Mouse (Mus musculus) layer of hippocampus, adult 9-11 months (tissue): ENCODE results near the gene Dyrk1b.
"Not testable (repeated sequence)": the region's sequence is repeated elsewhere in the genome, so short reads cannot be mapped to it uniquely, and the experiment has no call there.

ENCODE experiments used
- DNase-seq: peaks from one replicate; pipeline ENCODE4 v3.0.0; 2022

Dyrk1b gene

DNA sequence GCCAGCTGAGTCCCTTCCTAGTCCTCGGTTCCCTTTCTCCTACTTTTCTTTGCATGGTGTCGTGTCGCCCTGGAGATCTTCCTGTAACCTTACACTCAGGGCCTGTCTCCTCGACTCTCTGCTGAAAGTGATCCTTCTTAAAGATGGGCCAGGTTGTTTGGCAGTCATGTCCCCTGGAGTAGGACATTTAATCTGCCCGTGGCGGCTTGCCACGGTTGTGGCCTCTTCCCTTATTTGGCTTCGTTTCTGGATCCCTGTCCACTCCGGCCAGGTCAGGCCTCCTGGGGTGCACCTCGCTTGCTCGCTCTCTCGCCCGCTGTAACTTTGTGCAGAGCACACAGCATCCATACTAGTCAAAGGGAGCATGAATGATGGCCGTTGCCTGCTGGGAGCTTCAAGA lies 17.3 kb downstream of the Dyrk1b start:
- DNase-seq, result no peak

DNA sequence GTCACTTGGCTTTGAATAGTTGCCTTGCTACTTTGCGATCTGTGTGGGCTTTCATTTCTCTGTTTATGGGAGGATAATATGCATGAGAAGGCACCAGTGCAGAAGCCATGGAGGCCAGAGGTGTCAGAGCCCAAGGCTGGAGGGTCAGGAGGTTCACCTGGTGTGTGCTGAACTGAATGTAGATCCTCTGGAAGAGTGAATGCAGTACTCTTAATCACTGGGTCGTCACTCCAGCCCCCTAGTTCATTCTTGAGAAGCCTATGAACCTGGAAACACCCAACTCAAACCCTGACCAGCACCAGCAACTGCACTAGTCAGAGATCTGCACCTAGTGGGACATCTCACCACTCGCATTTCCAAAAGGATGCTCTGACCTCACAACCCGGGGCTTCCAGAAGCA lies 19.8 kb downstream of the Dyrk1b start:
- no peak for DNase-seq

DNA sequence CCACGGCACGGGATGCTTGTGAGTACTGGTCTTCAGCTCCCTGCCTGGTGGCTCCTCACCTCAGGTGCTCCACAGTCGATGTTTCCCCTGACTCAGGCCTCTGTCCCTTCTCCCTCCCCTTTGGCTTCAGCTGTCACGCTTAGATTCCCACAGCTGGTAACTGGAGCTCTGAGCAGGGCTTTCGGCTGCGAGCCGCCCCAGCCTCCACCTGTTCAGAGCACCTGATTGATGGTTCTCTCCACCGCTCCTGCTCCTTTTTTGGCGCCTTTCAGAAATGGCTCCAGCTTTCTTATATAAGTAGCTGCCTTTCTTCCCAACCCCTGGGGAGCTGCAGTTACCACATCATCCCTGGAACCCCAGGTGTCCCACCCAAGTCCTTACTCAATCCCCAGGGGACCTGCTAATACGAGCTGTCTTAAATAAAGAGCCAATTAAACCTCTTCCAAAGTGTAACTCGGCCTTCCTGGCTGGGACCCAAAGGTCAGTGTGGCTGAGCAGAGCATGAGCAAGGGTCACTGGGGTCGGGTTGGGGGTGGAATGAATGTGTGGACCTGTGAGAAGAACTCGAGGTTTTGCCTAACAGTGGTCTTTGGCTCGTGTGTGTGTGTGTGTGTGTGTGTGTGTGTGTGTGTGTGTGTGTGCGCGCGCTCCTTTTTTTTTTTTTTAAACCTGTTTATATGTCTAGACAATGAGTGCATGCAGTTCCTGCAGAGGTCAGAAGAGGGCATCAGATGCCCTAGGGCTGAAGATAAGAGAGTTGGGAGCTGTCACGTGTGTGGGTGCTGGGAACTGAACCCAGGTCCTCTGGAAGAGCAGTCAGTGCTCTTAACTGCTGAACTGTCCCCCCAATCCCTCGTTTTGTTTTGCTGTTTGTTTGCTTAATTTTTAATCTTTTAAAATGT lies 24.2 kb downstream of the Dyrk1b start:
- DNase-seq, result no peak

DNA sequence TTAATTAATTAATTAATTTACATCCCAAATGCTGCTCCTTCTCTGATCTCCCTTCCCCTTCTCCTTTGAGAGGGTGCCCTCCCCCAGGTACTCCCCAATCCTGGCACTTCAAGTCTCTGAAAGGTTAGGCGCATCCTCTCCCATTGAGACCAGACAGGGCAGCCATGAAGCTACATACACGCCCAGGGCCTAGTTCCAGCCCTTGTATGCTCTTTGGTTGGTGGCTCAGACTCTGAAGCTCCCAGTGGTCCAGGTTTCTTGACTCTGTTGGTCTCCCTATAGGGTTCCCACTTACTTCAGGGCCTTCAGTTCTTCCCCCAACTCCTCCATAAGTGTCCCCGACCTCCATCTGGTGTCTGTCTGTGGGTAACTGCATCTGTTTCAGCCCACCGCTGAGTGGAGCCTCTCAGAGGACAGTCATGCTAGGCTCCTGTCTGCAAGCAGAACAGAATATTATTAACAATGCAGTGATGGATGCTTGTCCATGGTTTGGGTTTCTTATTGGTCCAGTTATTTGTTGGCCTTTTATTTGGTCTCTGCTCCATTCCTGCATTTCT lies 26.9 kb downstream of the Dyrk1b start:
- DNase-seq, result no peak

DNA sequence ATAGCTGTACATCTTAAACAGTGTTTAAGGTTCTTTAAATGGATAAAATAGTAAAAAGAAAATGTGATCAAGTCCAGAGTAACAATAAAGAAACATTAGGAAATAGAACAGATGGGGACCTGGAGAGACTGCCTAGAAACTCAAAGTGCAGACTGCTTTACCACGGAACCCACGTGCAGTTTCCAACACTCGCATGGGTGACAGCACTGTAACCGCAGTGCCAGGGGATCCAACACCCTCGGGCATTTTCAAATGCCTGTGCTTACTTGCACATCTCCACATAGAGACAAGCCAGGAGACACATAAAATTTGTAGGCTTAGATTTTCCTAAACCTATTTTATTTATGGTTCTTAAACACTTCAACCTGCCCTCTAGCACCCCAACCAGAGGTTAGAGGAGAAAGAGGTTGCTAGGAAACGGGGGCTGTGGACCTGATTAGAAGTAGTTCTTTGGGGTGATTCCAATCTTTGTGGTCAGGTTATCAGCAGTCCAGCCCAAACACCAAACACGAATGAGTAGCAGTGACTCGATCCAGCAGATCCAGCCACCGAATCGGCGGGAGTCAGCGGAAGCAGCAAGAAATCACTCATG lies 29.2 kb downstream of the Dyrk1b start:
- DNase-seq, result no peak

DNA sequence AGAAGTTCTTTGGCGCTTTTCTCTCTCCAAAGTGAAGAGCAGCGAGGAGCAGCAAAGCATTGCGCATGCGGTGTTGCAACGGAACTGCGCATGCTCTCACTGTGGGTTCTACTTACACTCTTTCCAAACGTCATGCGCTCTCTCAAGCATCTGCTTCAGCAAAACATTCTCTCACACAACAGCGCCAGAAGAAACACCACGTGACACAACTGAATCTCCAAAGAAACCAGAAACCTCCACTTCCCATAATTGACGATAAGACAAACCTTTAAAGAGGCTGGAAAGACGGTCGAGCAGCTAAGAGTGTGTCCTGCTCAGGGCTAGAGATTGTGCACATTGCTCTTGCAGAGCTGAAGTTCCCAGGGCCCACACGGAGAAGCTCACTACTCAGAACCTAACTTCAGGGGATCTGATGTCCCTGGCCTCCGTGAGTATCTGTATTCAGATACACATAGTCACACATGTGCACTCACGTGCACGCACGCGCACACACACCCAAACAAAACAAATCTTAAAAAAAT lies 29.8 kb downstream of the Dyrk1b start:
- peak; percentile 83 for DNase-seq

DNA sequence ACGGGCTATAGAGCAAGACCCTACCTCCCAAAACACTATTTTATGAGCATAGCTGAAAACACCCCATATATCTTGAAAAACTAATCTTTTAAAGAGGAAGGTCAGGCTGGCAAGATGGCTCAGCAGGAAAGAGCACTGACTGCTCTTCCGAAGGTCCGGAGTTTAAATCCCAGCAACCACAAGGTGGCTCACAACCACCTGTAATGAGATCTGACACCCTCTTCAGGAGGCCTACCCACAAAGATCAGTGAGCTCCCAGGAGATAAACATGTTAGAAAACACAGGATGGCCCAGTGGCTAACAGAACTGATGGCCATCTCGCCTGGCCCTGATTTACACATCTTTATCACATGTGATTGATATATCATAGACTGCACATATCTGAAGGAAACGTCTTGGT lies 31.5 kb downstream of the Dyrk1b start:
- no peak for DNase-seq

DNA sequence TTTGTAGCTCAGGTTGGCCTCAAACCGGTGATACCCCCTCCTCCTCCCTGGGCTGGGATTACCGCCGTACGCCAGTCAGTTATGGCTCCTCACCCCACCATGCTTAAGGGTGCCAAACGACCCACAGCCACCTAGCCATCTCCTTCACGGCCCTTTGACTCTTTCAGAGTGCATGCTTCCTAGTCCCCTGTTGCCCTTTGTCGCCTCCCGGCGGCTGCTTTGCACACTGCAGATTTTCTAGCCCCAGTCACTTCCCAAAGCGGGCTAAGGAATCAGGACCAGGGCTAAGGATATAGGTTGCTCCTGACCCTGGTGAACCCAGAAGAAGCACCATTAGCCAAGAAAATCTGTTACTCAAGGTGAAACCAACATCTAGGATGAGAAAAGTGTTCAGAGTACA lies 34.9 kb downstream of the Dyrk1b start:
- no peak for DNase-seq

DNA sequence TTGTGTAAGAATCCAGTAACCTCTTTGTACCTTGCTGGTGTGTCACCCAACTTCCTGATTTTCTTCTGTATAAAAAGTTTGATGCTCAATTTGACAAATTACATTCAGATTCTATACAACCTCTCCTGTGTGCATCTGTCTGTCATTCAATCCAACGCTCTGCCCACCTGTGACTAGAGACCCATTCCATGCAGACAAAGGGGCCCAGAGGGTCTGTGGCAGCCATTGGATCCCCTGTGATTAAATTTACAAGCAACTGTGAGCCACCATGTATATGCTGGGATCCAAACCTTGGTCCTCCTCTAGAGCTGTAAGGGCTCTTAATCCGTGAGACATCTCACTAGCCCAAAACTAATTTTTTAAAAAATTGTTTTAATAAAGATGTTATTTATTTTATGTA lies 36.7 kb downstream of the Dyrk1b start:
- not testable (repeated sequence) for DNase-seq

DNA sequence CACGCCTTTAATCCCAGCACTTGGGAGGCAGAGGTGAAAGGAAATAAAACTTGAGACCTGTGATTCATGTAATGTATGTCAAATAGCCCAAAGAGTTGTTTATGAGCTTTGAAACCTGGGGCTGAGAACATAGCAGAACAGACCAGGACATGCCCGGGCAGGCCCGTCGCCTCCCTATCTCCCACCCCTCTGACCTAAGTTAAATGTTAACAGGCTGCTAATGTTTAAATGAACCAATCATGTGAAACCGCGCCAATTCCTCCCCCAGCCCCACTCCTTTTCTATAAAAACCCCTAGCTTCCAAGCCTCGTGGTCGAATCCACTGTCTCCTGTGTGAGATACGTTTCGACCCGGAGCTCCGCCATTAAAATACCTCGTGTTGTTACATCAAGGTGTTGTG lies 38.5 kb downstream of the Dyrk1b start:
- DNase-seq, result not testable (repeated sequence)

DNA sequence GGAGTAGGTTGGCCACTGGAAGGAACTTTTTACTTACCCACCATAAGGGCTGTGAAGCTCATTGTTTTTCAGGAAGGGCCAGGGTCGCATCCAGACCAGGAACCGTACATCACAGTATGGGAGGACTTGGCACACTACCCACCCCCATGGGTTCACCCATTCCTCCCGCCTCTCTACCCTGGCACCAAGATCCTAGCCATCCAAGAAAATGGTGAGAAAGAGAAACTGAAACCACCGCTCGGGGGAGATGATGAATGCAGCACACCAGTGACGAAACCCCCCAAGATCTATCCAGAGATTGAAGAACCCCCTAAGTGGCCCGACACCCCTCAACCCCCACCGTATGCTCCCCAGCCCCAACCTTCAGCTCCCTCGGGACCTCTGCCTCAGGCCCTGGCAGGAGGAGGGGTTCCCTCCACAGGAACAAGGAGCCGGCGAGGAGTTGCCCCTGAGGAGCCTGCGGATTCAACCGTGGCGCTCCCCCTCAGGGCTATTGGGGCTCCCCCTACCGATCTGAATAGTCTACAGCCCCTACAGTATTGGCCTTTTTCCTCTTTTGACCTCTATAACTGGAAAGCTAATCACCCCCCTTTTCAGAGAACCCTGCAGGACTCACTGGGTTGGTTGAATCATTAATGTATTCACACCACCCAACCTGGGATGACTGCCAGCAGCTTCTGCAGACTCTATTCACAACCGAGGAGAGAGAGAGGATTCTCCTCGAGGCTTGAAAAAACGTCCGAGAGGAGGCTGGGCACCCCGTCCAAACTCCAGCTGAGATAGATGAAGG lies 39.9 kb downstream of the Dyrk1b start:
- DNase-seq, result peak; percentile 66

DNA sequence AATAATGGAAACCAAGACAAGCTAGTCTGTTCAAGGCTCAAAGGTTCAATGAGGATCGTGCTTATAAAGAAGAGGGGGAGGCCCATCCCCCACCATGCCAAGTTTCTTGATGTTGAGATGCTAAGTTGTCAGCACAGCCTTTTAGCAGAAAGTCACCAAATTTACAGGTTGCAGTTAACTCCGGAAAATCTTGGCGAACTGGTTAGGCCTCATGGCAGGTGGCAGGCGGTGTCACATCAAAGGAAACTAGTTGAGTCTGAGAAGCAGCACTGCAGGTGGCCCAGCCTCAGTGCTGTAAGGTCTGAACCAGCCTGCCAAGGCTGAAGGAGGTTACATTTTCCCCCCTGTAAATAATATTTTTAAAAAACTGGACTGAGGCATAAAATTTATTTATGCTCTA lies 47.6 kb downstream of the Dyrk1b start:
- not testable (repeated sequence) for DNase-seq

DNA sequence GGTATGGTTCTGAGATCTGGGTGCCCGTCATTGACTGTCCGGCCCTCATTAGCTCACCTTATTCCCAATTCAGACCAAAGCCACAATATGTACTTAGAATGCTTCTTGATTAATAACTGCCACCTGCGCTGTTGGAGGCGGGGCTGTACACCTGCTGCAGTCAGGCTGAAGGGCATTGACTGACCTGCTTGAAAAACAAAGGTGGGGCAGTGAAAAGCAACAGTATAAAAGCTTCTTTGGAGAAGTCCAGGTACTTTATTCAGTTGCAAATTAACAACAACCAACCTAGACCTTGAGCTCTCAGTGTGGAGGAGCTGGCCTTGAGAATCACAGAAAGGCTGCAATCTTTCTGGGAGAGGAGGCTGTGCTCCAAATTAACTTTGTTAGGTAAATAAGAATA lies 48.2 kb downstream of the Dyrk1b start:
- DNase-seq, result not testable (repeated sequence)
